Mouse (Mus musculus): ENCODE data around the gene Cstad. TPM values are rescaled to one million over a fixed set of nuclear protein-coding genes. Genes with fewer than 3 reads are reported as not detected.
A peak's percentile ranks its signal among the peaks of the same experiment; 100 is the strongest.

The Cstad gene
- polyA plus RNA-seq, 1 experiment from 2014 or later = 0.57 TPM

DNA sequence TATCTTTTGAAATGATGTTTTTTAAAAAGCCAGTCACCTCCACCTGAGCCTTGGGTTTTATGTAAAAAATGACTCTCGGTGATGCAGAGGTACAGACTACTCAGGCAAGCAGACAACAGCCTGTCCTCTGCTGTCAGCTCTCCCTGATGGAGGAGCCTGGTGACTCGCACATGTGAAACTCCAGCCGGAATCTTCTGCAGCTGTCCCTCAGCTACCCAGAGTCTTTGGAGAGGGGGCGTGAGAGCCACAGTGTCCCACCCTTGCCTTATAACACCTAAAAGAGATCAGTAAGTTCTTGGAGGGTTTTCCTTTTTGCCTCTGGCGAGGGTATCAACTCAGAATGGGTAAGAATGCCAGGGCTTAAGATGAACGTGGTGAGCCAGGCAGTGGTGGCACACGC, 48.6 kb downstream of the Cstad start:
- Histone ChIP-seq H3K9me3 (ENCODE audit: control insufficient read depth, low read length) (no peaks in the 10 kb centered on the region), H3K9ac (ENCODE audit: low read depth, low read length) (no peak overlapping the region), H3K4me1 (replicated peaks; ENCODE audit: control insufficient read depth, insufficient read depth, low read length) (peaks cover 13% of the 10 kb centered on the region), H3K27ac (ENCODE audit: low read depth, low read length) (peak overlapping the region; percentile 58; the same call in 1 of the 2 replicates), H3K36me3 (ENCODE audit: control insufficient read depth, insufficient read depth, low read length) (no peaks in the 10 kb centered on the region), H3K4me2 (replicated peaks; ENCODE audit: low read depth, low read length) (no peak overlapping the region), H3K4me3 (ENCODE audit: low read depth, low read length) (no peak overlapping the region), H3K27me3 (ENCODE audit: control insufficient read depth, insufficient read depth, low read length) (no peaks in the 10 kb centered on the region)
- no peak for DNase-seq (ENCODE audit: low spot score)
- no peak for ATAC-seq (ENCODE audit: low FRiP score)
- 82% methylated on average over 7 of the region's 7 CpGs for WGBS

DNA sequence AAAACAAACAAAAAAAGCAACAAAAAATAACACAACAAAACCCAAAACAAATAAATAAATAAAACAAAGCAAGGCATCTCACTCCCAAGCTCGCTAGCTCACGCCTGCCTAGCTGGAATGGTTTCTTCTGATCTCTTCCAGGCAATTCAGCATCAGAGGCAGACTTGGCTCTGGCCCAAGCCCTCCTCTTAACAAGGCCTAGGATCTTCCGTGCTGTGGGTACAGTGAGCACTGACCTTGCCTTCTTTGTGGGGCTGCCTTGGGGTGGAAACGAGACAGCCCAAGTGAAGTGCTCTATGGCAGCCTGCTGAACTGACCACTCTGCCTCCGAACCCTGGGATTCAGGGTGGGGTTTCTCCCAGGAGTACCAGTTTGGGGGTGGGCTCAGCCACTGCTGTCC, 52.0 kb downstream of the Cstad start:
- ATAC-seq (ENCODE audit: low FRiP score) (peak; percentile 55), DNase-seq (ENCODE audit: low spot score) (peak; percentile 53)
- Histone ChIP-seq H3K4me1 (replicated peaks; ENCODE audit: control insufficient read depth, insufficient read depth, low read length) (peaks cover 17% of the 10 kb centered on the region), H3K9ac (ENCODE audit: low read depth, low read length) (no peak overlapping the region; the same call in 1 of the 2 replicates), H3K27ac (ENCODE audit: low read depth, low read length) (peak overlapping the region; percentile 87), H3K27me3 (ENCODE audit: control insufficient read depth, insufficient read depth, low read length) (no peaks in the 10 kb centered on the region), H3K4me2 (replicated peaks; ENCODE audit: low read depth, low read length) (peak overlapping the region; percentile 11), H3K4me3 (ENCODE audit: low read depth, low read length) (no peak overlapping the region), H3K36me3 (ENCODE audit: control insufficient read depth, insufficient read depth, low read length) (no peaks in the 10 kb centered on the region), H3K9me3 (ENCODE audit: control insufficient read depth, low read length) (no peaks in the 10 kb centered on the region)
- WGBS = 24% methylated on average over 5 of the region's 5 CpGs

DNA sequence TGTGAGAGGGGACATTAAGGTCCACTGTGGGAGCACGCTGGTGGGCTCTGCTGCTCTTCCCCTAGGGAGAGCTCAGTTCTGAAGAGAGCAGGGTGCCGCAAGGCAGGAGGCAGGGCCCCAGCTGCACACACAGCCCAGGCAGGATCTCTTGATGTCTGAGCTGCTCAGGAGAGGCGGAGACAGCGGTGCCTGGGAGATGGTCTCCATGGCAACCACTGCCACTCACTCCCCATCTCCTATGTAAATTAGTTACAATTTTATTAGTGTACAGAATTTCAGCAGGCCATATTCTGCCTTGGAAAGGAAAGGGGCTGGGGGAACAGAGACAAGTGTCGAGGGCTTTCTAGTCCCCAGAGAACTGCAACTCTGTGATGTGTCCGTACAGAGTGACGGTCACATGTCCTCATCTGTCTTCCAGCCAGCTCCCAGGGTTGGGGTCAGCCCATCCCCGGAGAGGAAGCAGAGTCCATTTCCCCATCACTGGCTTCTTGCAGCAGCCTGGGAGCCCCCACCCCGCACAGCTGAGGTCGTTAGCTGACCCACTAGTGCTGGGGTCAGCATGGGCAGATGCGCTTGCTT, 52.6 kb downstream of the Cstad start:
- Histone ChIP-seq H3K4me1 (replicated peaks; ENCODE audit: control insufficient read depth, insufficient read depth, low read length) (peaks cover 21% of the 10 kb centered on the region), H3K9ac (ENCODE audit: low read depth, low read length) (0 out of 2 replicates have a peak overlapping the region, but pooled peaks have one; percentile 12), H3K4me2 (replicated peaks; ENCODE audit: low read depth, low read length) (peak overlapping the region; percentile 11), H3K36me3 (ENCODE audit: control insufficient read depth, insufficient read depth, low read length) (no peaks in the 10 kb centered on the region), H3K27me3 (ENCODE audit: control insufficient read depth, insufficient read depth, low read length) (no peaks in the 10 kb centered on the region), H3K27ac (ENCODE audit: low read depth, low read length) (peak overlapping the region; percentile 87), H3K4me3 (ENCODE audit: low read depth, low read length) (no peak overlapping the region), H3K9me3 (ENCODE audit: control insufficient read depth, low read length) (no peaks in the 10 kb centered on the region)
- WGBS = 2% methylated on average over 11 of the region's 11 CpGs
- peak; percentile 94 for ATAC-seq (ENCODE audit: low FRiP score)
- DNase-seq (ENCODE audit: low spot score) = peak; percentile 85

DNA sequence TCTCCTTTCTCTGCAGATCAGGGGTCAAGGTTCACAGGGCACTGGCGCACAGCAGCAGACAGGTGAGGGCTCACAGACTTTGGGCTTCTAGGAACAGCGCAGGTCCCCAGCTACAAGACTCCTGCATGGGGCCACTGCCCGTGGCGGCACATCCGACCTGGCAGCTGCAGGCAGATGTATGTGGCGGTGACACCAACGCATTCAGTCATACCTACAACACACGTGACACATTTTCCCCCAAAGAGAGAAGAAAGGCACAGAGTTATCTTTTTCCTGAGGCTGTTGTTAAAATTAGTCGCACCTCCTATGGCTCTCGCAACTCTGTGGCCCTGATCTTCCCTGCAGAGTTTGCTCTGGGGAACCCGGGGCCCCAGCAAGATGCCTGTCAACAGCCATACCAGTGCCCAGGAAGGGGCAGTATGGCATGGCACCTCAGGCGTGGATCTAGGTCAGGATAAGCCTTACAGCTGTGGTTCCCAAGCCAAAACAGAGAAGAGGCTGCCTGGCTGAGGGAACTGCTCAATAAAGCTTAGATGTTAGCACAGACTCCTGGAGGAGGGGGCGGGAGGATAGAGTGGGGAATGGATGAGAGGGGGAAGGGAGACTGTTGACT, 53.1 kb downstream of the Cstad start:
- peak overlapping the region; percentile 11 for H3K4me2 ChIP-seq (replicated peaks; ENCODE audit: low read depth, low read length)
- 0 out of 2 replicates have a peak overlapping the region, but pooled peaks have one; percentile 12 for H3K9ac ChIP-seq (ENCODE audit: low read depth, low read length)
- peaks cover 27% of the 10 kb centered on the region for H3K4me1 ChIP-seq (replicated peaks; ENCODE audit: control insufficient read depth, insufficient read depth, low read length)
- no peak; the same call in 1 of the 2 replicates for ATAC-seq (ENCODE audit: low FRiP score)
- no peaks in the 10 kb centered on the region for H3K36me3 ChIP-seq (ENCODE audit: control insufficient read depth, insufficient read depth, low read length)
- H3K4me3 ChIP-seq (ENCODE audit: low read depth, low read length) = no peak overlapping the region
- no peaks in the 10 kb centered on the region for H3K27me3 ChIP-seq (ENCODE audit: control insufficient read depth, insufficient read depth, low read length)
- H3K9me3 ChIP-seq (ENCODE audit: control insufficient read depth, low read length) = no peaks in the 10 kb centered on the region
- H3K27ac ChIP-seq (ENCODE audit: low read depth, low read length) = peak overlapping the region; percentile 87
- DNase-seq (ENCODE audit: low spot score) = no peak
- 20% methylated on average over 13 of the region's 13 CpGs for WGBS

DNA sequence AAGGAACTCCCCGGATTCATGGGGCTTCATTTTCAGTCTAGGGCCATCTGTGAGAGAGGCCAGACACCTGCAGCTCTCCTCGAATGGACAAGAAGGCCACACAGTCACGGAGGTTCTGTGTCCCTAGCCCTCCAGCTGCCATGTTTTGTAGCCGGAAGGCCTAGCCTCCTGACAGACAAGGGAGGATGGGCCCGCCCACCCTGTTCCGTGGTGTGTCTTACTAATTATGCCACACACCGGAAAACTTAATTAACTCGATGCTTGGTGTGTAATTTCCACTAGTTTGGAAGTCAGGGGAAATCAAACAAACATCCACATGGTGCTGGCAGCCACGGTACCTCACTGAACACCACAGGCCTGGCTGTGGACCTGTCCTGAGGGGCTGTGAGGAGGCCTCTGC, 55.4 kb downstream of the Cstad start:
- Histone ChIP-seq H3K27me3 (ENCODE audit: control insufficient read depth, insufficient read depth, low read length) (no peaks in the 10 kb centered on the region), H3K4me2 (replicated peaks; ENCODE audit: low read depth, low read length) (no peak overlapping the region), H3K4me1 (replicated peaks; ENCODE audit: control insufficient read depth, insufficient read depth, low read length) (peaks cover 33% of the 10 kb centered on the region), H3K36me3 (ENCODE audit: control insufficient read depth, insufficient read depth, low read length) (no peaks in the 10 kb centered on the region), H3K9me3 (ENCODE audit: control insufficient read depth, low read length) (no peaks in the 10 kb centered on the region), H3K27ac (ENCODE audit: low read depth, low read length) (peak overlapping the region; percentile 31), H3K9ac (ENCODE audit: low read depth, low read length) (no peak overlapping the region), H3K4me3 (ENCODE audit: low read depth, low read length) (no peak overlapping the region)
- WGBS = 60% methylated on average over 9 of the region's 9 CpGs
- ATAC-seq (ENCODE audit: low FRiP score) = no peak
- DNase-seq (ENCODE audit: low spot score) = no peak

DNA sequence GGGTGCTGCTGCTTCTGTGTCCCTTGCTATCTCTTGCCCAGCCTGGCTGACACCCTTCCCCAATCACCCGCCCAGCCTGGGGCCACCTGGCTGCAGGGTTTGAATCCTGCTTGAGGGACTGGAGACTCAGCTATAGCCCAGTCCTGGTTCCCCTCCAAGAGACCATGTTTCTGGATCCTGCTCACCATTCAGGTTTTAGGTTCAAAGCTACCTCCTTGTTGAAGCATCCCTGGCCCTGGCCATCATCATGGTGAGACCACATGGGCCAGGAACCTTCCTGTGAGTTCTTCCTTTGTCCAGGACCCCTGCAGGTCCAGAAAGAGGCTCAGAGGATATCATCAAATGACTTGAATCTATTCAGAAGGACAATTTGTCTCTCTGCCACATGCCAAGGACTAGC, 57.0 kb downstream of the Cstad start:
- Histone ChIP-seq H3K27ac (ENCODE audit: low read depth, low read length) (peak overlapping the region; percentile 97), H3K4me2 (replicated peaks; ENCODE audit: low read depth, low read length) (no peak overlapping the region), H3K9ac (ENCODE audit: low read depth, low read length) (peak overlapping the region; percentile 56; the same call in 1 of the 2 replicates), H3K36me3 (ENCODE audit: control insufficient read depth, insufficient read depth, low read length) (no peaks in the 10 kb centered on the region), H3K27me3 (ENCODE audit: control insufficient read depth, insufficient read depth, low read length) (no peaks in the 10 kb centered on the region), H3K4me3 (ENCODE audit: low read depth, low read length) (no peak overlapping the region), H3K9me3 (ENCODE audit: control insufficient read depth, low read length) (no peaks in the 10 kb centered on the region), H3K4me1 (replicated peaks; ENCODE audit: control insufficient read depth, insufficient read depth, low read length) (peaks cover 34% of the 10 kb centered on the region)
- 93% methylated on average over 1 of the region's 1 CpGs for WGBS
- ATAC-seq (ENCODE audit: low FRiP score) (no peak), DNase-seq (ENCODE audit: low spot score) (no peak)

DNA sequence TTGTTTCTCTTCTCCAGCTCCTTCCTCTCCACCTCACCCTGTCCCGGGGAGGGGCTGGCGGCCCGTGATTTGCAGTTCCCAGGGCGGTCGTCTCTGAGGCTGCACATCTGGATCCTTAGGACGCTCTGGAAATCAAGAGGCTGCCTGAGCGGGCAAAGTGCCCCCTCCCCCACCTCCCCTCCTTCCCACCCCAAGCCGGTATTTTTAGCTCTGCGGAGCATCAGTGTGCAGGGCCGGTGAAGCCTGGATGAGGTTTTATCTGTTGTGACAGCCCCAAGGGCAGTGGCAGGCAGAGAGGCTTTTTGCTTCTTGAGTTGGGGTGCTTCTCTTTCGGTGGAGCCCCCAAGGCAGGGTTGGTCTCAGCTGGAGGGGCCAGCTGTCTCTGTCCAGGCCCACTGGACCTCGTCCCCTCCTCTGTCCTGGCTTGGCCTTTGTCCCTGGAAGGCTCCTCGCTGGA, 57.8 kb downstream of the Cstad start:
- ATAC-seq (ENCODE audit: low FRiP score) = peak; percentile 20; the same call in 1 of the 2 replicates
- Histone ChIP-seq H3K9ac (ENCODE audit: low read depth, low read length) (peak overlapping the region; percentile 56), H3K4me3 (ENCODE audit: low read depth, low read length) (no peak overlapping the region), H3K36me3 (ENCODE audit: control insufficient read depth, insufficient read depth, low read length) (no peaks in the 10 kb centered on the region), H3K4me1 (replicated peaks; ENCODE audit: control insufficient read depth, insufficient read depth, low read length) (peaks cover 37% of the 10 kb centered on the region), H3K27me3 (ENCODE audit: control insufficient read depth, insufficient read depth, low read length) (no peaks in the 10 kb centered on the region), H3K9me3 (ENCODE audit: control insufficient read depth, low read length) (no peaks in the 10 kb centered on the region), H3K27ac (ENCODE audit: low read depth, low read length) (peak overlapping the region; percentile 97), H3K4me2 (replicated peaks; ENCODE audit: low read depth, low read length) (no peak overlapping the region; the same call in 1 of the 2 replicates)
- peak; percentile 66 for DNase-seq (ENCODE audit: low spot score)
- 1% methylated on average over 13 of the region's 13 CpGs for WGBS

DNA sequence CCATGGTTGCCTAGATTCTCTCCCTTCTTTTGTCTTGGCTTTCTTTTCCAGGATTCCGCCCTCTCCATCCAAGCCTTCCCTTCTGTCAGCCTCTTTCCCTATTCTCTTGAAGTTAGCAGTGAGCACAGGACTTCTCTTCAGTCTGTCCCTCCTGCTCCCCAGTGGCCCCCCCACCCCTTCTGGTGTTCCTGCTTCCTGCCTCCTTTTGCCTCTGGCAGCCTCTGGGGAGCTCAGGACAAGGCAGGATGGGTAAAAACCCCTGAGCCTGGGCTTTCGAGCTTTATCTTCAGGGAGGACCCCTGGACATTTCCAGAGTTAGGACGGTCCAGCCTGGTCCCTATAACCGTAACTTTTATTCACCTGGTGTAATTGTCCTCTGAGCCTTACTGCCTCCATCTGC, 58.2 kb downstream of the Cstad start:
- no peak overlapping the region; the same call in 1 of the 2 replicates for H3K4me2 ChIP-seq (replicated peaks; ENCODE audit: low read depth, low read length)
- 66% methylated on average over 4 of the region's 4 CpGs for WGBS
- H3K4me1 ChIP-seq (replicated peaks; ENCODE audit: control insufficient read depth, insufficient read depth, low read length) = peaks cover 36% of the 10 kb centered on the region
- ATAC-seq (ENCODE audit: low FRiP score) (no peak), DNase-seq (ENCODE audit: low spot score) (no peak)
- H3K27me3 ChIP-seq (ENCODE audit: control insufficient read depth, insufficient read depth, low read length) = no peaks in the 10 kb centered on the region
- peak overlapping the region; percentile 97 for H3K27ac ChIP-seq (ENCODE audit: low read depth, low read length)
- H3K36me3 ChIP-seq (ENCODE audit: control insufficient read depth, insufficient read depth, low read length) = no peaks in the 10 kb centered on the region
- no peak overlapping the region for H3K4me3 ChIP-seq (ENCODE audit: low read depth, low read length)
- peak overlapping the region; percentile 56 for H3K9ac ChIP-seq (ENCODE audit: low read depth, low read length)
- no peaks in the 10 kb centered on the region for H3K9me3 ChIP-seq (ENCODE audit: control insufficient read depth, low read length)

DNA sequence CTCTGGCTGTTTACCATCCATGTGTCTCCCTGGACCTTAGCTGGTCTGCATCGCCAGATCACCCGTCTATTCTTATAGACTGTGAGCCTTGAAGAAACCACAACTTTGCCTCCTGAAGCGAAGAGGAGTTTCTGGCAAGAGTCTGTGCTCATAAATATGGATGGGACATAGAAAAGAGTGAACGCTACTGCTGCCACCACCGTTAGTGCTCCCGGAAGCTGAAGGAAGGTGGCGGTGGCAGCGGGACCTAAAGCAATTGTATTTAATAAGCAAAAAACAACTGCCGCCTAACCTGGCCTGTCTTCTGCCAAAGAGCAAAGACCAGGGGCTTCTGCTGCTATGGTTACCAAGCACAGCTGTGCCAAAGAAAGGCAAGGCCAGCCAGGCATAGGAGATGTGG, 59.3 kb downstream of the Cstad start:
- Histone ChIP-seq H3K27ac (ENCODE audit: low read depth, low read length) (peak overlapping the region; percentile 30; the same call in 1 of the 2 replicates), H3K9me3 (ENCODE audit: control insufficient read depth, low read length) (no peaks in the 10 kb centered on the region), H3K4me1 (replicated peaks; ENCODE audit: control insufficient read depth, insufficient read depth, low read length) (peaks cover 43% of the 10 kb centered on the region), H3K36me3 (ENCODE audit: control insufficient read depth, insufficient read depth, low read length) (no peaks in the 10 kb centered on the region), H3K9ac (ENCODE audit: low read depth, low read length) (no peak overlapping the region), H3K4me3 (ENCODE audit: low read depth, low read length) (no peak overlapping the region), H3K27me3 (ENCODE audit: control insufficient read depth, insufficient read depth, low read length) (no peaks in the 10 kb centered on the region), H3K4me2 (replicated peaks; ENCODE audit: low read depth, low read length) (no peak overlapping the region)
- DNase-seq (ENCODE audit: low spot score) = no peak
- ATAC-seq (ENCODE audit: low FRiP score) = no peak
- 67% methylated on average over 9 of the region's 9 CpGs for WGBS
